Mouse (Mus musculus) liver, postnatal 0 days (tissue): ENCODE measurements around the gene Tubd1.

Experiments
- CTCF ChIP-seq: sonication (generic); IDR thresholded peaks from 2 replicates; pipeline ENCODE4 v1.5.1; 2016; ENCODE audit warnings: antibody characterized with exemption, low read depth
- EP300 ChIP-seq: IDR thresholded peaks from 2 replicates; pipeline ENCODE4 v1.6.1; 2016; ENCODE audit warnings: antibody characterized with exemption, low read depth, mild to moderate bottlenecking

- TF ChIP-seq CTCF (no peak), EP300 (no peak)
These were observed 67.2 kb downstream of the Tubd1 start for GRCm38 (mm10) chr11:86611991-86612390.
